Mouse (Mus musculus): ENCODE results near the gene Gns. TPM values are rescaled to one million over a fixed set of nuclear protein-coding genes. Genes with fewer than 3 reads are reported as not detected.

Gns gene
- polyA plus RNA-seq, 1 experiment = 47.2 TPM

DNA sequence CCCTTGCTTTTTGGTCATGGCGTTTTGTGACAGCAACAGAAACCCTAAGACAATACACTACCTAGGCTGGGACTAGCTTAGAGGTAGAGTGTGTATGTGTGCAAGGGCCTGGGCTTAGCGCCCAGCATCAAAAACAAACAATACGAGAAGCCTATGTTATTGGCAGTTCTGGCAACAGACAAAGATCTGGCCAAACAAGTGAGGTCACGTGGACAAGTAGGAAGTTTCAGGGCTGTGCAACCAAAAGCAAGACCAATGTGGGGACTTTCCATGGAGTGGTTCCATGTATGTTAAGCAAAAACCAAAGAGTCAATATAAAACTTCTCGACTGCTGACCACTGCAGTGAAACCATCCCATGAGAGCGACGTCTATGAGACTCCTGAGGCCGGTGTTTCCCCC lies 80.9 kb downstream of the Gns start:
- Histone ChIP-seq H3ac (ENCODE audit: control insufficient read depth, insufficient read length, low read depth) (no peak overlapping the region), H3K4me3 (ENCODE audit: insufficient read depth, poor library complexity, severe bottlenecking) (no peak overlapping the region), H3K79me2 (ENCODE audit: control insufficient read depth, insufficient read depth) (no peaks in the 10 kb centered on the region), H3K27me3 (ENCODE audit: control insufficient read depth, insufficient read depth, insufficient read length) (no peaks in the 10 kb centered on the region), H3K79me3 (ENCODE audit: low read depth) (peaks cover 7% of the 10 kb centered on the region), H3K36me3 (ENCODE audit: control insufficient read depth, insufficient read depth) (no peaks in the 10 kb centered on the region)
- TF ChIP-seq USF1 (IDR thresholded peaks at IDR 0.05; ENCODE audit: low read depth) (no peak), FOSL1 (IDR thresholded peaks at IDR 0.05; ENCODE audit: insufficient read depth, low read length, poor library complexity, severe bottlenecking) (no peak), MYOG (IDR thresholded peaks at IDR 0.05; ENCODE audit: control insufficient read depth, extremely low read depth, insufficient read length) (no peak), MYOD1 (IDR thresholded peaks at IDR 0.05; ENCODE audit: control insufficient read depth, insufficient read length, low read depth) (no peak), CEBPB (IDR thresholded peaks at IDR 0.05; ENCODE audit: low read depth) (no peak), MAX (IDR thresholded peaks at IDR 0.05) (no peak), CTCF (IDR thresholded peaks at IDR 0.05; ENCODE audit: control insufficient read depth, insufficient read depth, insufficient read length) (no peak)

Other genes starting within 250 kb of the Gns start
- gene Tbc1d30, start 13.8 kb upstream of the Gns start, polyA plus RNA-seq (2012; fragmentation: generic; extraction: Trizol) = not detected
- 8.9 TPM for gene Rassf3, start 111.3 kb downstream of the Gns start, polyA plus RNA-seq (2012; fragmentation: generic; extraction: Trizol)
- 10.7 TPM for gene Tbk1, start 221.7 kb downstream of the Gns start, polyA plus RNA-seq (2012; fragmentation: generic; extraction: Trizol)